Mouse (Mus musculus) liver, embryonic 15.5 days (tissue): ENCODE data around the gene Cdkl5. TPM values are rescaled to one million over a fixed set of nuclear protein-coding genes. Genes with fewer than 3 reads are reported as not detected.

Experiments used
- ATAC-seq: fragments of 200-750 bp; cut with Nextera tagmentation; 2 replicates; pipeline ENCODE4 v1.8.0; 2017; ENCODE audit warnings: moderate number of reproducible peaks, mild to moderate bottlenecking, moderate library complexity; ENCODE audit not compliant: insufficient read depth
- H3K27ac ChIP-seq: fragments of 300-500 bp; sonication (generic); replicated peaks from 2 replicates; pipeline ENCODE4 v1.5.1; 2015; ENCODE audit warnings: mild to moderate bottlenecking, inconsistent platforms
- H3K27me3 ChIP-seq: fragments of 300-500 bp; sonication (generic); 2 replicates; pipeline ENCODE4 v1.6.1; 2015; ENCODE audit warnings: mild to moderate bottlenecking, inconsistent platforms
- H3K36me3 ChIP-seq: fragments of 300-500 bp; sonication (generic); replicated peaks from 2 replicates; pipeline ENCODE4 v1.6.1; 2015; ENCODE audit warnings: moderate library complexity, mild to moderate bottlenecking, inconsistent platforms
- H3K4me1 ChIP-seq: fragments of 300-500 bp; sonication (generic); replicated peaks from 2 replicates; pipeline ENCODE4 v1.6.1; 2015; ENCODE audit warnings: inconsistent platforms
- H3K4me2 ChIP-seq: fragments of 300-500 bp; sonication (generic); 2 replicates; pipeline ENCODE4 v1.6.1; 2015; ENCODE audit warnings: moderate library complexity, mild to moderate bottlenecking, inconsistent platforms
- H3K4me3 ChIP-seq: fragments of 300-500 bp; sonication (generic); replicated peaks from 2 replicates; pipeline ENCODE4 v1.5.1; 2015; ENCODE audit warnings: mild to moderate bottlenecking, inconsistent platforms
- H3K9ac ChIP-seq: fragments of 300-500 bp; sonication (generic); 2 replicates; pipeline ENCODE4 v1.6.1; 2015; ENCODE audit warnings: moderate library complexity, mild to moderate bottlenecking, inconsistent platforms
- H3K9me3 ChIP-seq: fragments of 300-500 bp; sonication (generic); replicated peaks from 2 replicates; pipeline ENCODE4 v1.6.1; 2016; ENCODE audit warnings: inconsistent platforms
- WGBS: fragments of 180-500 bp; shearing (Covaris S2); methylation state at CpG from one replicate; pipeline ENCODE4 v1.1.7; 2015; ENCODE audit warnings: mixed read lengths; ENCODE audit not compliant: insufficient replicate concordance; 5-methylcytosine and 5-hydroxymethylcytosine counted together
- polyA plus RNA-seq: library from polyadenylated mRNA; unstranded; fragments of >200 nt; fragmentation: Nextera tagmentation; extraction: Ambion mirVana; gene quantifications from 2 replicates; pipeline ENCODE4 v1.2.1, GENCODE M21; 2015

Cdkl5 gene
- polyA plus RNA-seq, 1 experiment from 2014 or later, result 0.16 TPM

DNA sequence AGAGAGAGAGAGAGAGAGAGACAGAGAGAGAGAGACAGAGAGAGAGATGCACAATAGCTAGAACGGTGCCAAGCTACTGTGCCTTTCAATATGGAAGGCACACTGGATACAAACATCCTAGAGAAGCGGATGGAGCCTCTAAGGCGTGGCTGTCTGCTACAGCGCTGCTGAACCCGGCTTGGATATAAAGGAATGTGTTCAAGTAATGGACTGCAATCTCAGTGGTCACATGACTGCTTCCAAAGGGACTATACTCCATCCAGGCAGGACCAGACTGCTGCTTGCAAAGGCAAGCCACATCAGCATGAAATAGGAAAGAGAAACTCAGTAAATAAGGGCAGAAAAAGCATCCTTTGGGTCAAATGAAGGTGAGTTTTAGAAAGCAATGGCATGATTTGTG, 258.9 kb downstream of the Cdkl5 start, which contains the start of gene Ppef1:
Gene Ppef1 (minus strand): TSS at position 116 of the 400 bp plus-strand sequence.
- H3K27ac ChIP-seq, result no peak within 1 kb of the TSS
- no peak for ATAC-seq
- H3K4me1 ChIP-seq, result no peaks in the 10 kb centered on the region
- WGBS, result 65% methylated on average over 5 of the region's 5 CpGs
- no peak within 1 kb of the TSS for H3K4me2 ChIP-seq
- H3K9ac ChIP-seq, result no peak within 1 kb of the TSS
- H3K27me3 ChIP-seq, result no peaks in the 10 kb centered on the region; the same call in 1 of the 2 replicates
- H3K9me3 ChIP-seq, result no peaks in the 10 kb centered on the region
- no peak within 1 kb of the TSS for H3K4me3 ChIP-seq
- H3K36me3 ChIP-seq, result no peaks in the 10 kb centered on the region

Other genes starting within 250 kb of the Cdkl5 start
- gene Rs1, start 226.7 kb downstream of the Cdkl5 start, polyA plus RNA-seq, result not detected in 2 replicates
- 0.47 and 0.58 TPM in 2 replicates for gene Gja6, start 87.7 kb downstream of the Cdkl5 start, polyA plus RNA-seq
- gene Scml2, start 122.5 kb upstream of the Cdkl5 start, polyA plus RNA-seq, result 0.55 and 0.59 TPM in 2 replicates